Mouse (Mus musculus) liver, embryonic 11.5 days (tissue): ENCODE measurements around the gene Maz. TPM values are rescaled to one million over a fixed set of nuclear protein-coding genes. Genes with fewer than 3 reads are reported as not detected.

Source experiments
- ATAC-seq: fragments of 200-750 bp; cut with Nextera tagmentation; replicated peaks from 2 replicates; pipeline ENCODE4 v1.8.0; 2017; ENCODE audit warnings: moderate number of reproducible peaks, mild to moderate bottlenecking, moderate TSS enrichment, moderate library complexity; ENCODE audit not compliant: low FRiP score
- DNase-seq: peaks from one replicate; pipeline ENCODE4 v3.0.0-alpha.2; 2017; ENCODE audit warnings: low spot score
- H3K27ac ChIP-seq: fragments of 300-500 bp; sonication (generic); 2 replicates; pipeline ENCODE4 v1.5.1; 2014; ENCODE audit warnings: mild to moderate bottlenecking, low read depth, low read length, control low read depth
- H3K27me3 ChIP-seq: fragments of 300-500 bp; sonication (generic); replicated peaks from 2 replicates; pipeline ENCODE4 v1.6.1; 2014; ENCODE audit warnings: low read length, mixed read lengths; ENCODE audit not compliant: control insufficient read depth, insufficient read depth
- H3K36me3 ChIP-seq: fragments of 300-500 bp; sonication (generic); 2 replicates; pipeline ENCODE4 v1.6.1; 2014; ENCODE audit warnings: mild to moderate bottlenecking, low read length, moderate library complexity, mixed read lengths; ENCODE audit not compliant: control insufficient read depth, insufficient read depth
- H3K4me1 ChIP-seq: fragments of 300-500 bp; sonication (generic); replicated peaks from 2 replicates; pipeline ENCODE4 v1.6.1; 2014; ENCODE audit warnings: low read length, mixed read lengths; ENCODE audit not compliant: control insufficient read depth, insufficient read depth
- H3K4me2 ChIP-seq: fragments of 300-500 bp; sonication (generic); 2 replicates; pipeline ENCODE4 v1.6.1; 2014; ENCODE audit warnings: mild to moderate bottlenecking, control low read depth, moderate library complexity
- H3K4me3 ChIP-seq: fragments of 300-500 bp; sonication (generic); 2 replicates; pipeline ENCODE4 v1.5.1; 2014; ENCODE audit warnings: low read depth, low read length, control low read depth
- H3K9ac ChIP-seq: fragments of 300-500 bp; sonication (generic); 2 replicates; pipeline ENCODE4 v1.6.1; 2014; ENCODE audit warnings: low read depth, low read length, control low read depth
- H3K9me3 ChIP-seq: fragments of 300-500 bp; sonication (generic); 2 replicates; pipeline ENCODE4 v1.6.1; 2016; ENCODE audit warnings: low read length, inconsistent platforms, mixed read lengths; ENCODE audit not compliant: control insufficient read depth
- WGBS: fragments of 180-500 bp; shearing (Covaris S2); extraction: QIAGEN DNeasy Blood & Tissue Kit; methylation state at CpG from one replicate; pipeline ENCODE4 v1.1.7; 2014; 5-methylcytosine and 5-hydroxymethylcytosine counted together
- polyA plus RNA-seq: library from polyadenylated mRNA; unstranded; fragments of >200 nt; fragmentation: Nextera tagmentation; extraction: Ambion mirVana; gene quantifications from 2 replicates; pipeline ENCODE4 v1.2.1, GENCODE M21; 2014

Maz gene
- polyA plus RNA-seq, 1 experiment from 2014 or later: 98.8 TPM

GRCm38 (mm10) chr7:127013385-127013784, 13.5 kb downstream of the Maz start:
- H3K4me3 ChIP-seq: peak overlapping the region; percentile 47; the same call in 1 of the 2 replicates
- H3K27me3 ChIP-seq: no peaks in the 10 kb centered on the region
- no peaks in the 10 kb centered on the region for H3K9me3 ChIP-seq
- DNase-seq (no peak), ATAC-seq (no peak)
- WGBS: 90% methylated on average over 6 of the region's 6 CpGs
- H3K9ac ChIP-seq: no peak overlapping the region
- H3K4me1 ChIP-seq: peaks cover 41% of the 10 kb centered on the region
- H3K4me2 ChIP-seq: peak overlapping the region; percentile 98
- peaks cover 13% of the 10 kb centered on the region for H3K36me3 ChIP-seq
- no peak overlapping the region for H3K27ac ChIP-seq

GRCm38 (mm10) chr7:127012845-127013244, 14.0 kb downstream of the Maz start:
- Histone ChIP-seq H3K27ac (no peak overlapping the region), H3K27me3 (no peaks in the 10 kb centered on the region), H3K4me2 (no peak overlapping the region), H3K4me1 (peaks cover 41% of the 10 kb centered on the region), H3K9ac (no peak overlapping the region), H3K36me3 (peaks cover 13% of the 10 kb centered on the region), H3K4me3 (no peak overlapping the region), H3K9me3 (no peaks in the 10 kb centered on the region)
- WGBS: 91% methylated on average over 10 of the region's 10 CpGs
- no peak for ATAC-seq
- no peak for DNase-seq

GRCm38 (mm10) chr7:127012374-127012773, 14.5 kb downstream of the Maz start:
- Histone ChIP-seq H3K4me2 (no peak overlapping the region), H3K4me1 (peaks cover 38% of the 10 kb centered on the region), H3K27me3 (no peaks in the 10 kb centered on the region), H3K9ac (no peak overlapping the region), H3K4me3 (no peak overlapping the region), H3K36me3 (peaks cover 13% of the 10 kb centered on the region), H3K9me3 (no peaks in the 10 kb centered on the region), H3K27ac (no peak overlapping the region)
- ATAC-seq (no peak), DNase-seq (no peak)
- 81% methylated on average over 6 of the region's 6 CpGs for WGBS

GRCm38 (mm10) chr7:127011717-127012116, 15.1 kb downstream of the Maz start:
- Histone ChIP-seq H3K4me3 (no peak overlapping the region), H3K36me3 (peaks cover 13% of the 10 kb centered on the region), H3K4me1 (peaks cover 38% of the 10 kb centered on the region), H3K9ac (no peak overlapping the region), H3K9me3 (no peaks in the 10 kb centered on the region), H3K4me2 (no peak overlapping the region), H3K27ac (no peak overlapping the region), H3K27me3 (no peaks in the 10 kb centered on the region)
- no peak for DNase-seq
- no peak for ATAC-seq
- 74% methylated on average over 2 of the region's 2 CpGs for WGBS

GRCm38 (mm10) chr7:127011051-127011450, 15.8 kb downstream of the Maz start:
- H3K4me2 ChIP-seq: no peak overlapping the region
- H3K27ac ChIP-seq: 0 out of 2 replicates have a peak overlapping the region, but pooled peaks have one; percentile 41
- H3K9me3 ChIP-seq: no peaks in the 10 kb centered on the region
- no peak overlapping the region for H3K4me3 ChIP-seq
- H3K4me1 ChIP-seq: peaks cover 38% of the 10 kb centered on the region
- 96% methylated on average over 2 of the region's 2 CpGs for WGBS
- no peaks in the 10 kb centered on the region for H3K27me3 ChIP-seq
- H3K36me3 ChIP-seq: peaks cover 13% of the 10 kb centered on the region
- no peak for DNase-seq
- no peak overlapping the region for H3K9ac ChIP-seq
- no peak for ATAC-seq

GRCm38 (mm10) chr7:127009307-127010085, 17.3 kb downstream of the Maz start:
- no peaks in the 10 kb centered on the region for H3K27me3 ChIP-seq
- WGBS: 84% methylated on average over 17 of the region's 17 CpGs
- H3K9ac ChIP-seq: peak overlapping the region; percentile 57
- no peak overlapping the region for H3K4me3 ChIP-seq
- peaks cover 7% of the 10 kb centered on the region; the same call in 1 of the 2 replicates for H3K36me3 ChIP-seq
- peak overlapping the region; percentile 95 for H3K27ac ChIP-seq
- H3K4me2 ChIP-seq: peak overlapping the region; percentile 33; the same call in 1 of the 2 replicates
- peaks cover 24% of the 10 kb centered on the region for H3K4me1 ChIP-seq
- H3K9me3 ChIP-seq: no peaks in the 10 kb centered on the region
- ATAC-seq: no peak
- DNase-seq: no peak

GRCm38 (mm10) chr7:127008239-127009019, 18.4 kb downstream of the Maz start:
- Histone ChIP-seq H3K4me1 (peaks cover 18% of the 10 kb centered on the region), H3K4me3 (no peak overlapping the region), H3K4me2 (peak overlapping the region; percentile 52), H3K27ac (peak overlapping the region; percentile 95), H3K9ac (peak overlapping the region; percentile 57), H3K36me3 (peaks cover 3% of the 10 kb centered on the region; the same call in 1 of the 2 replicates), H3K9me3 (no peaks in the 10 kb centered on the region), H3K27me3 (no peaks in the 10 kb centered on the region)
- 38% methylated on average over 9 of the region's 9 CpGs for WGBS
- ATAC-seq (peak; percentile 93), DNase-seq (peak; percentile 66)

GRCm38 (mm10) chr7:127007313-127008024, 19.4 kb downstream of the Maz start:
- Histone ChIP-seq H3K9ac (no peak overlapping the region), H3K4me3 (no peak overlapping the region), H3K27ac (no peak overlapping the region), H3K27me3 (no peaks in the 10 kb centered on the region), H3K4me1 (peaks cover 13% of the 10 kb centered on the region), H3K9me3 (no peaks in the 10 kb centered on the region), H3K4me2 (no peak overlapping the region), H3K36me3 (no peaks in the 10 kb centered on the region)
- ATAC-seq: no peak
- 83% methylated on average over 6 of the region's 6 CpGs for WGBS
- no peak for DNase-seq
